Mouse (Mus musculus) left cerebral cortex, adult 2 months (tissue): ENCODE results near the gene Tmeff1. TPM values are rescaled to one million over a fixed set of nuclear protein-coding genes. Genes with fewer than 3 reads are reported as not detected.

Experiments used
- DNase-seq, 2 experiments: peaks; one replicate each; pipeline ENCODE4 v3.0.0; 2021 to 2022; ENCODE audit warnings: low spot score in 2 of 2, mixed read lengths in 1 of 2; ENCODE audit errors: extremely low spot score in 1 of 2
- H3K27ac ChIP-seq: fragments of 200-600 bp; 2 replicates; pipeline ENCODE4 v1.8.1; 2022
- H3K4me3 ChIP-seq: fragments of 200-600 bp; 2 replicates; pipeline ENCODE4 v1.8.1; 2022
- CTCF ChIP-seq: fragments of 200-600 bp; IDR thresholded peaks from 2 replicates; pipeline ENCODE4 v1.8.1; 2022; ENCODE audit warnings: antibody characterized with exemption, mild to moderate bottlenecking, moderate library complexity
- intact Hi-C: fragments of 180-260 bp; cut with DNase I; formaldehyde crosslinking; loops from one replicate; pipeline ENCODE4 v1.15.1; 2025
- long read RNA-seq, 2 experiments: library from polyadenylated mRNA; stranded (forward); transcript quantifications; one replicate each; pipeline ENCODE4 v2.0.0; 2021; ENCODE audit warnings: borderline mapping rate in 2 of 2
- total RNA-seq, 2 experiments: library from RNA; stranded (reverse); gene quantifications; 2 replicates each; pipeline ENCODE4 v1.2.3; 2021

The Tmeff1 gene
- 100 to 1,000 TPM; 113 to 119 TPM for total RNA-seq
- long read RNA-seq, experiment 1, transcript Tmeff1-203 (10 exons, 1,426 nt) = major isoform, 38 of 83 reads
- long read RNA-seq, experiment 1, transcript Tmeff1-201 (10 exons, 2,461 nt) = minor isoform, 10 of 83 reads
- long read RNA-seq, experiment 1, partial matches to known transcripts = 2 of 83 reads
- long read RNA-seq, experiment 1, other reads (novel, unspliced or antisense) = 33 of 83 reads
- long read RNA-seq, experiment 2, transcript Tmeff1-203 (10 exons, 1,426 nt) = major isoform, 32 of 76 reads
- long read RNA-seq, experiment 2, transcript Tmeff1-201 (10 exons, 2,461 nt) = minor isoform, 17 of 76 reads
- long read RNA-seq, experiment 2, partial matches to known transcripts = 3 of 76 reads
- long read RNA-seq, experiment 2, other reads (novel, unspliced or antisense) = 24 of 76 reads

GRCm38 (mm10) chr4:48584421-48585240 lies at the start of gene Tmeff1:
Gene Tmeff1, plus strand, starts transcription at chr4:48585174.
- DNase-seq = peak; percentile 45 to 51
- H3K4me3 ChIP-seq = peak within 1 kb of the TSS; percentile 70
- TF ChIP-seq CTCF = no peak; the same call in 1 of the 2 replicates
- H3K27ac ChIP-seq = peak within 1 kb of the TSS; percentile 86
- intact Hi-C loops = loop anchor here (2.0 kb wide), 1 partner anchor 96 kb away; no protein-coding TSS in a partner anchor

- no peak for DNase-seq
- no peak for TF ChIP-seq CTCF
- Histone ChIP-seq H3K4me3 (no peak overlapping the region), H3K27ac (no peak overlapping the region)
- intact Hi-C loops = no loop called here
Measured at GRCm38 (mm10) chr4:48536275-48536674, 48.7 kb upstream of the Tmeff1 start.

GRCm38 (mm10) chr4:48537024-48537423 lies 48.0 kb upstream of the Tmeff1 start:
- no peak for TF ChIP-seq CTCF
- no peak overlapping the region for H3K4me3 ChIP-seq
- intact Hi-C loops = no loop called here
- no peak overlapping the region for H3K27ac ChIP-seq
- no peak for DNase-seq

GRCm38 (mm10) chr4:48538581-48538980 lies 46.4 kb upstream of the Tmeff1 start:
- H3K4me3 ChIP-seq = no peak overlapping the region
- H3K27ac ChIP-seq = no peak overlapping the region
- no peak for DNase-seq
- no peak for TF ChIP-seq CTCF
- intact Hi-C loops = no loop called here

GRCm38 (mm10) chr4:48539841-48540575 lies 45.0 kb upstream of the Tmeff1 start, which contains the start of gene Msantd3:
Gene Msantd3, plus strand, starts transcription at chr4:48539935.
- TF ChIP-seq CTCF = no peak
- peak within 1 kb of the TSS; percentile 67 for H3K4me3 ChIP-seq
- H3K27ac ChIP-seq = peak within 1 kb of the TSS; percentile 92
- DNase-seq = peak; percentile 53 to 55
- intact Hi-C loops = loop anchor here (2.0 to 5.0 kb wide), 2 partner anchors 68 to 143 kb away; partner anchors contain the start of gene Tex10

GRCm38 (mm10) chr4:48540576-48541111 lies 44.3 kb upstream of the Tmeff1 start:
- intact Hi-C loops = loop anchor here (2.0 to 5.0 kb wide), 2 partner anchors 68 to 142 kb away; partner anchors contain the start of gene Tex10
- H3K4me3 ChIP-seq = peak overlapping the region; percentile 67
- peak overlapping the region; percentile 92 for H3K27ac ChIP-seq
- DNase-seq = peak in 1 of 2 experiments; percentile 45
- no peak for TF ChIP-seq CTCF

- Histone ChIP-seq H3K4me3 (peak overlapping the region; percentile 67), H3K27ac (peak overlapping the region; percentile 92; the same call in 1 of the 2 replicates)
- intact Hi-C loops = loop anchor here (2.0 to 5.0 kb wide), 2 partner anchors 69 to 141 kb away; partner anchors contain the start of gene Tex10
- no peak for DNase-seq
- TF ChIP-seq CTCF = no peak
Measured at GRCm38 (mm10) chr4:48541526-48542250, 43.3 kb upstream of the Tmeff1 start.

GRCm38 (mm10) chr4:48542351-48542750 lies 42.6 kb upstream of the Tmeff1 start:
- DNase-seq = no peak

GRCm38 (mm10) chr4:48543071-48543865 lies 41.7 kb upstream of the Tmeff1 start:
- Histone ChIP-seq H3K4me3 (no peak overlapping the region), H3K27ac (no peak overlapping the region)
- no peak for DNase-seq
- intact Hi-C loops = loop anchor here (5.0 kb wide), 1 partner anchor 71 kb away; the partner anchor contains the start of gene Tex10
- TF ChIP-seq CTCF = no peak

More at GRCm38 (mm10) chr4:48542351-48542750, 42.6 kb upstream of the Tmeff1 start:
- Histone ChIP-seq H3K27ac (no peak overlapping the region), H3K4me3 (no peak overlapping the region; the same call in 1 of the 2 replicates)
- TF ChIP-seq CTCF = no peak
- intact Hi-C loops = loop anchor here (5.0 kb wide), 1 partner anchor 70 kb away; the partner anchor contains the start of gene Tex10
